Mouse (Mus musculus) spleen, adult 12 weeks (tissue): ENCODE data around the gene Dynlrb2.

Experiments used
- DNase-seq: peaks from one replicate; pipeline ENCODE4 v3.0.0; 2022; ENCODE audit warnings: low spot score

Dynlrb2 gene

DNA sequence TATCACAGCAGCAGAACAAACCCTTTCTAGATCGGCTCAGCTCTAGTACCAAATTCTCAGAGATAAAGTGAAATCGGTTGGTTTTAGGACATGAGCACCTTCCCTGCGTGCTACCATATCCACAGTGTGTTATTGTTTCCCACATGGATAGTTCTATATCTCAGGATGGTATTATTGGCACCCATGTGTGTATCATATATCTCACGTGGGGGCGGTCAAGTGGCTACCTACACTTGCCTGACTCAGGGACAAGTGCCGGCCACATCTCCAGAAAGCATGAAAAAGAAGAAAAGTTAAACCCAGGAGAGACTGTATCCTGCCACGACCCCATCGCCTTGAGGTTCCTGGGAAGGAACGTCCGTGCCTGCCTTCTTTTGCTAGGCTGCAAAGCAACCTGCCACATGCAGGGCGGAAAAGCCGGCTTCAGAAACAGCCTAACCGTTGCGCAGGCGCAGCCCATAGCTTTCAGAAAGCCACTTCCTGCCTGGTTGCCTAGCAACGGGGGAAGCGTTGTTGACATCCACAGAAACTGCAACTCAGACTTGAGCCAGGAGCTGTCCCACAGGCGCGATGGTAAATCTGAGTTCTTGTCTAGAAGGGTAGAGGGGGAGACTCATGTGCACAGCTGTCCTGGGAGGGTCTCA lies at the start of gene Dynlrb2:
Dynlrb2 (plus strand) TSS at position 498 of the 644 bp plus-strand sequence.
- DNase-seq, result peak; percentile 70

DNA sequence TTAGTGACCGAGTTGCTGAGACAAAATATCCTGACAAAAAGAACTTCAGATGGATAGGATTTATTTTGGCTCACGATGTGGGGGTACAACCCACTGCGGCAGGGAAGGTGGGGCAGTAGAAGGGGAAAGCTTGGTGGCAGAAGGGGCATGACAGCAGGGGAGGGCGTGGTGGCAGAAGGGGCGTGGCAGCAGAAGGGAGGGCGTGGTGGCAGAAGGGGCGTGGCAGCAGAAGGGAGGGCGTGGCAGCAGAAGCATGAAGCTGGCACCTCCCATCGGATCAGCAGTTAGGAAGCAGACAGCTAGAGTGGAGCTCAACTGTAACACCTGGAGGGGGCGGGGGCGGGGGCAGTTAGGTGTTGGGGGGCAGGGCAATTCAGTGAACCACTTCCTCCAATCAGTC lies 46.2 kb upstream of the Dynlrb2 start:
- no peak for DNase-seq

DNA sequence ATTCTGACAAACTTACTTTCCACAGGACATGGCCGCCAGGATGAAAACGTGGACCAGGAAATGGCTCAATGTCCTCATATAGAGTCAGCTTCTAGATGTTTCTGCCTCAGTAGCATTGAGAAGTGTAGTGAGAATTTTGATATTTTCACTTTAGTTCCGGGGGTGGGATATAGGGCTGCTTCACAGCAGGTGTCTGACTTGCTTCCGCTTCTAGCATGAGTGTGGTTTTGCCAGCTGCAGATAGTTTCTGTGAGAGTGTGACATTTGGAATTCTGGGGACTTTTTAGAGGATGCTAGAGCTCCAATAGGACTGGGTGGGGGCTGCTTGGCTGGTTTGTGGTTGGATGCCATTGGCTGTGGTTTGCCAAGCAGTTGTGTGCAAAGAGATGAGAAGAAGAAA lies 43.3 kb upstream of the Dynlrb2 start:
- DNase-seq, result no peak

DNA sequence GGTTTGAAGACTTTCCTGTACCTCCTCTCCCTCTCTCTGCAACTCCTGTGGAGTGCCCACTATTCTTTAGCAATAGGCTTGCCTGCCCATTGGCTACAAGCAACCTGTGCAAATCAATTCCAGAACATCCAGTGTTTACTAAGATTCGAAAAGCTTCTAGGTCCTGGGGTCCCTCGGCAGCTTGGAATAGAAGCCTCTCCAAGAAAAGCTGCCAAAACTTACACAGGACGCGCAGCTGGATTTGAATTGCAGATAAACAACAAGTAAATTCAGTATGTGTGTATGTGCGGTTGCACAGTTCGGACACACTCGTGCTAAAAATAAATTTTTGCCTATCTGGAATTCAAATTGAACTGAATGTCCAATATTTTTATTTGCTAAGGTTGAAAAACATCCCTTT lies 38.2 kb upstream of the Dynlrb2 start:
- no peak for DNase-seq

DNA sequence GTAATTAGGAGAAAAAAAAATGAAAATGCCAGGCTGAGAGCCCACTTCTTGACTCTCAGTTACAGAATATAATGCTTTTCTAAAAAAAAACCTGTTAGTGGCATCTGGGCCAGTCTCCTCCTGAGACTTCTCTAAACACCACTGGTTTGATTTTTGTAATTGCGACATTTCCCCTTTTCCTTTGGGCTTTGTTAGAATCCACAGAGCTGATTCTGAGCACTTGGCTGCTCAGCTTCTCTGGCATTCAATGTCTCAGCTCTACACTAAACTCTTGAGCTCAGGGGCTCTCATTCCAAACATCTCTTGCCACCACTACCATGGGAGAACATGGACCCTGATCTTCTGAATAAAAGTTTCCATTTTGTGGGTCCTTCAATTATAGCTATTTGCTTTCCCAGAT lies 37.7 kb upstream of the Dynlrb2 start:
- DNase-seq, result no peak

DNA sequence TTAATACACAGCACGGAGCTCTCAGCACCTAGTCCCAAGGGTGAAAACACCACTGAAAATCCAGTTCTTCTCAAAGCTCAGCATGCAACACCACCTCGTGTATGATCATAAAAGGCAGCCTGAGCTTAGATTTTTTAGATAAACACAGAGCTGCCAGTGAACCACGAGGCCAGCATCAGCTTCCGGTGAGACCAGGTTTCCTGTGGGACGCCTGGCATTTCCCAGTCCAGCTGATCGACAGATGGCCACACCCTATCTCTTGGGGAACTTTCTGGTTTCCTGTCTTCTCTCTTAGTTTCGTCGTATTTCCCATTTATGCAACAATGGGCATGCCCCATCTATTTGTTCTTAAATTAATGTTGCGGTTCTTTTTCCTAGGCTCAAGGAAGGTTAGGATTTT lies 26.8 kb upstream of the Dynlrb2 start:
- DNase-seq, result no peak

DNA sequence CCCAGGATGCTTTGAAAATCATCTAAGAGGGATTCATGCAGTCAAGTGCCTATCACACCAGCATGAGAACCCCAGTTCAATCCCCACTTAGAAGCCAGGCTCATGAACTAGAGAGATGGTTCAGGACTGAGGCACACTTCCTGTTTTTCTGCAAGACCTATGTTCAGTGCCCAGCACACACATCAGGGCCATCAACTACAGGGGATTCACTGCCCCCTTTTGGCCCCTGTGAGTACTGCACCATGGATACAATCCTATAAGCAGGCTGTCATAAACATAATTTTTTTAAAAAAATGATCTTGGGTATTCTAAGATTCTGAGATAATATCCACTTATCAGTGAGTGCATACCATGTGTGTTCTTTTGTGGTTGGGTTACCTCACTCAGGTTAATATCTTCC lies 26.1 kb upstream of the Dynlrb2 start:
- DNase-seq, result no peak

DNA sequence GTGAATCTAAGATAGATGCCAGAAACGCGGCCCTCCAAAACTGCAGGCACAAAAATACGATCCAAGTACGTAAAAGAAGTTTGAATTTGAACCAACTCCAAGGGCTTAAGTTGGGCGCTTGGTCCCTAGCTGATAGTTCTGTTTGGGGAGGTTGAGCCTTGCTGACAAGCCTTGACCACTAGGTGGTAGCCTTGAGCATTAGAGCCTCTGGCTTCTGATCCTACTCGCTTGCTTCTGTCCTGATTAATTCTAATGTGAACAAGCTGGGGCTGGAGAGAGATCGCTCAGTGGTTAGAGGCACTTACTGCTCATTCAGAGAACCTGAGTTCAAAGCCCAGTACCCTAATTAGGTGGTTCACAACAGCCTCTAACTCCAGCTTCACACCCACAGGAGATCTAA lies 23.9 kb upstream of the Dynlrb2 start:
- DNase-seq, result no peak

DNA sequence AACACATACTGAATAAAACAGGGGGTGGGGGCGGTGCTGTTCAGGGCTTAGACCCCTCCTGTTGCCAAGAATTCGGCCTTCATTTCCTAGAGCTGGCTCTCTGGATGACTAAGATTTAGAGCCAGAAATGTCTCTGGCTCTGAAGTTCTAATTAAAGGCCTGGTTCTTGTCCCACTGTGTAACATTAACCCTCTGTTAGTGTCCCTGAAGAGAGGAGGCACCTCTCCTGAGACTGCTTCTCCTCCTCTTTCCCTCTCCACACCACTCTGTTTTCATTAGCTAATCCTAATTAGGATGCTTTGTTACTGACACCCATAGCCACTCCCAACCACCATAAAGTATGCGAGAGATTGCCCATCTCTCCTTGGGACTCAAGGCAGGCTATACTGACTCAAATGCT lies 22.0 kb upstream of the Dynlrb2 start:
- no peak for DNase-seq

DNA sequence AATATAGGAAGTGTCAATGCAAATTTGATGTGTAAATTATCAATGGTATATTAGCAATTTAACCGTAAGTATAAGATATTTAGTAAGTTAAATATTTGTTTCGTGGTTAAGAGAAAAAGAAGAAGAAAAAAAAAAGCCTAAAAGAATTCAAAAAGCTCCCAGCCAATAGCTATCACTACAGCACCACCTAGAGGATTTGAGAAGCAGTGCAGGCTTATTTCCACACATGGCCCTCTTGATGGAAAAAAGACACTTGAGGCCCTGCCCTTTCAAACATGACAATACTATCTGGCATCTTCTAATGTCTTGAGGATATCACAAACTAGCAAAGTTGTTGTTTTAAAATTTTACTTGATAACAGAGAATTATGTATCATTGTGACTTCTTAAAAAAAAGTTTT lies 20.7 kb upstream of the Dynlrb2 start:
- no peak for DNase-seq

DNA sequence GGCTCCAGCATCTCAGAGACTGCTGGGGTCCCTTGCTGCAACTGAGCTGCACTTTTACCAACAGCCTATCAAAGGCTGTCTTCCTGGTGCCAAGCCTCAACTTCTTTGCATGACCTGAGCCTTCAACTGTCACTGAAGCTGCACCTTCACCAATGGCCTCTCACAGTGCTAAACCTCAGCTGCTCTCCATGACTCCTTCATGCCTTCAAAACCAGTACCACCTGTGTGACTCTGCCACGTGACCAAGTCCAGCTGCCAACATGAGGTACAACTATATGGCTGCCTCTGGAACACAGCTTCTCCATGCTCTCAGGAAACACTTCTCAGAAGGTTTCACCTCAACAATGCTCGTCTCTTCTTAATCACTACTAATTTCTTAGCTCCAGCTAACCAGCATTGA lies 16.2 kb upstream of the Dynlrb2 start:
- DNase-seq, result no peak

DNA sequence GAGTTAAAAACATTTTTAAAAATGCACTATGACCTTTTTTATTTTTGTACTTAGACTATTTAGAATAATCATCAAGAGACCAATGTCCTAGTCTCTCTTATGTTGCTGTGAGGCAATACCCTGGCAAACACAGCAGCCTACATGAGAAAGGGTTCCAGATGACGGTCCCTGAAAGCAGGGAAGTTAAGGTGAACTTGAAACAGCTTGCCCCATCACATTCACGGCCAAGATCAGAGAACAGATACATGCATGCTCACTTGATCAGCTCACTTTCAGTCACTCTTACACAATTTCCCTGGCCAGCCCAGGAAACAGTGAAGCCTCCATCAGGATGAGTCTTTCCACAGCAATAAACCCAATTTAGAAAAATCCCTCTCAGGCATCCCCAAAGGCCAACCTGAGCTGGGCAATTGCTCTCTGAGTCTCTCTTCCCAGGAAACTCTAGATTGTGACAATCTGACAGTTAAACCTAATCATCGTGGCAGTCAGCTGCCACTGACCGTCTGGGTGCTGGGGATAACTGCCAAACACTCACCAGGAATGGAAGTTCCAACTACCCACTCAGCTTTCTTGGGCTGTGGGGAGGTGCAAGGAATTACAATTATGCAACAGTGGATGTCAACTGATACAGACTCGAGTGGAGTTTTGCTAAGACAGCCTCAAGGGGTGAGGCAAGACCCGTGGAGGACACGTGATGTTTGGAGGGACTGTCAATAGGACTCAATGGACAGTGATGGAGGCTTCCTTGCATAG lies 4.5 kb upstream of the Dynlrb2 start:
- no peak for DNase-seq

DNA sequence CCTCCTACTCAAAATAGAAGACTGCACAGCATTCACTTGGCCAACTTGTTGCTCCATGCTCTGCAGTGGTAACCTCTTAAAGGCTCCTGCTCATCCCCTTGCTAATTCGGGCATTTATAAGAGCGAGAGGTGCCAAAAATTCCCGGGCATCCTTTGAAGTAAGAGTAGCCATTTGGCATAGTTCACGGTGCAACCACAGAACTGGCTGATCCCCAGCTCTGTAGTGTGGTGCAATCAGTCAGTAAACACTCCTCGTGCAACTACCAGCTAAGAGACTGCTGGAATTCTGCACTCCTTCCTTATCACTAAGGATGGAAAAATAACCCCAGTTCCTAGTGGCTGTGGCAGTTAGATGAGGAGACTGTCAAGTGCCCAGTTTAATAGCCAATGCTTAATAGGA lies 3.9 kb downstream of the Dynlrb2 start:
- DNase-seq, result no peak

DNA sequence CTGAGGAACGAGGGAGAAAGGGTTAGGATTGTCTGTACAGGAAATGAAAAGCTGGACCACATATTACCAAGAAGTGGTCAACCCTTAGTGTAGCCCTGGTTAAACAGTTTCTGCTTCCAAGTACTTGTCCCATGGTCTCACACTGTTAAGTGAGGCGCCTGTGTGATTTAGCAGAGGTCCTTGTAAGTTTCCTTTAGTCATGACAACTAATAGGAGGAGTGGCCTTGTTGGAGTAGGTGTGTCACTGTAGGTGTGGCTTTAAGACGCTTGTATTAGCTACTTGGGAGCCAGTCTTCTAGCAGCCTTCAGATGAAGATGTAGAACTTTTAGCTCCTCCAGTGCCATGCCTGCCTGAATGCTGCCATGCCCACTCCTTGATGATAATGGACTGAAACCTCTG lies 4.5 kb downstream of the Dynlrb2 start:
- DNase-seq, result no peak

DNA sequence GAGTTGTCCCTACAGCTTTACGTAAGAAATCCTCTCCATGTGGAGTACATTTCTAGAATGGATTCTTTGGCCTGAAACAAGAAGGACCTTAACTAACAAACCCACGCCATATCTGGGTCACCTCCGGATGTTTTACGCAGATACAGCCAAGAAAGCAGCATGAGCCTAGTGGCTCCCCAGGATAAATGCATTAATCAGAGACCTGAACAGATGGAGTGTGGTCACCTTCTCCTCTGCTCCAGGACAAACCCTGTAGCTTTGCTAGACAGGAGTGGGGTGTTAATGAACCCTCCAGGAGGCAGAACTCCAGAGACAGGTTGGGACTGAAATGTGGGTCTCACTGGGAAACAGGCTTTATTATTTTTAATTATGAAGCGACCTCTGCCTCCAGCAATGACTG lies 14.9 kb downstream of the Dynlrb2 start:
- no peak for DNase-seq

DNA sequence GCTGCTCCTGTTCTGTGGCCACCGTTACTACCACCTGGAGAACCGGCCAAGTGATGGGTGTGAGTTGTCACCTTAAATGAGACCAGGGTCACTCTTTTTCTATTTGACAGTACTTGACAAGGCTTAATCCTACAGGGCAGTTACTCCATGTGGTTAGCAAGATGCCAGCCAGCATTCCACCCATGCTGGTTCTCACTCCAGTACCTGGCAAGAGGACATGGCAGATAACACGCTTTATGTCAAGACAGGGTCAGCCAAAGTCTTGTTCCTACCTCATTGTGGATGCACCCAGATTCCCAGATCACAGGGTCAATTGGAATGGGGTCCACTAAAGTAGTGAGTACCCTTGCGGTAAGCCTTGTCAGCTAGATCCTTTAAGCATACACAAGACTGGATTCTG lies 16.4 kb downstream of the Dynlrb2 start:
- DNase-seq, result no peak

DNA sequence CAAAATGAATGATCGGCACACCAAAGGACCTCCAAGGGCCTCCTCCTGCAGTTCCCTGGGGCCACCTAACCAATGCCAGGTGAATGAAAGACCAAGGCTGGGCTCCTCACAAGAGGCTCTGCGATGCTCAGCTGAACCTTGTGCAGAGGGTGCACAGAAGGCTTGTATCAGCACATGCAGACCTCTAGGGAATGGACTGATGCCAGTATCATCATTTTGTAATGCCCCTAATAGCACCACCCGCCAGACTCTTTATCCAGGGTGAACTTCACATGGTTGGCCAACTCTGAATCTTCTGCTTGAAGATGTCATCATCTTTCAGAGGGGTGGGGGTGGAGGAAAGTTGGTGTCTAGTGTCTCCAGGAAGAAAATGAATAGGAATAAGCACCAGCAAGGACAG lies 16.9 kb downstream of the Dynlrb2 start:
- DNase-seq, result no peak

DNA sequence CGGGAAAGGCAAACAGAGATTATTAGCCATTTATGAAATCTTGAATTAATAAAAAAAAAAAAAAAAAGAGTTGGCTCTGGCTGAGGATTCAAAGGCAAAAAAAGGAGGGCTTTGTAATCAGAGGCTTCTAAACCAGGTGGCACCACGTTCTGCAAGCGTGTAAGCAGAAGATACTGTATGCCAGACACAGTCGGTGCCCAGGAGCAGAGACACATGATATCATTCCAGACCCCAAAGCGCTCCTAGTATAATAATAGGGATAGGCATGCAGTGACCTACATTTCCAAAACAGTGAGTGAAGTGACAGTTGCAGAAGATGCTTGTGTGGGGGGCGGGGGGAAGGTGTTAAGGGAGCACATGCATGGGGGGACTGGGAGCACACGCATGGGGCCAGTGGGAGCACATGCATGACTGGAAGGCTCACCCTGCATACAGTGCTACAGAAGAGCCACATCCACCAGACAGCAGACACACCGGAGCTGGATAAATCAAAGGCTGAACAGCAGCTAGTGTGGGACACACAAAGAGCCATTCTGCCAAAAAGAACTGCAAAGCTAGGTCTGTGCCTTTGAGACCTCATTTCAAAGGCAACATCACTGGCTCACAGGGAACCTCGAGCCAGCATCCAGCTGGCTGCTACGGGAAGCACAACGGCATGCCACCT lies 17.5 kb downstream of the Dynlrb2 start:
- DNase-seq, result no peak

DNA sequence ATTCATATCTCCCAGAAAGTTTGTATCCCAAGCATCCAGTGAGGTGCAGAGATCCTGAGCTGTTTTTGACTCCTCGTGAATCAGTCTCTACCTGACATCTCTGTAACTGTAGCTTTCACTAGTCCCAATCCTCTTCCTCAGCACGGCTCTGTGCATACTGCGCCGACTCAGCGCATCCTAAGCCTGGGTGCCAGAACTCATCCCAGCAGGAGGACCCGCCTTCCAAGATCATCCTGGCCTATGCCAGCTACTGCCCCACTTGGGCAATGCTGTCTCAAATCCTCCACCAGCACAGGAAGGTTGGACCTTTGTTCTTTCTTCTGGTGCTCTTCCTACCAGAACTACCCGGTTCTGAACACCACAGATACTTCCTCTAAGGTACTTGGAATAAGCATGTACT lies 20.1 kb downstream of the Dynlrb2 start:
- no peak for DNase-seq

DNA sequence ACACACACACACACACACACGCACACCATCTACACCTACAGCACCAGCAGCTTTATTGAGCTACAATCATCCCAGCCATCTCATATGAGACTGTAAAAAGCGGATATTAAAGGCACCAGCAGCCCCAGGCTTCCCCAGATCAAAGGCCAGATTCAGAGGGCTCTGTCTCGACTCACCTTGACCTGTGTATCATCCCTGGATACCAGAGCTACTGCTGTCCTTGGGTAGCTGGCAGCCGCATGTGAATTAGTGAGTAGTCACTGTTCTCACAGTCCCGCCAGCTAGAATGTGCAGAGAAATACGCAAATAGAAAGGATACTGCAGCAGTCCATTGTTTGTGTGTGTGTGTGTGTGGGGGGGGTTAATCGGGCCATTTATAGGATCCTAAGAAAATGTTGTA lies 24.0 kb downstream of the Dynlrb2 start:
- DNase-seq, result no peak

DNA sequence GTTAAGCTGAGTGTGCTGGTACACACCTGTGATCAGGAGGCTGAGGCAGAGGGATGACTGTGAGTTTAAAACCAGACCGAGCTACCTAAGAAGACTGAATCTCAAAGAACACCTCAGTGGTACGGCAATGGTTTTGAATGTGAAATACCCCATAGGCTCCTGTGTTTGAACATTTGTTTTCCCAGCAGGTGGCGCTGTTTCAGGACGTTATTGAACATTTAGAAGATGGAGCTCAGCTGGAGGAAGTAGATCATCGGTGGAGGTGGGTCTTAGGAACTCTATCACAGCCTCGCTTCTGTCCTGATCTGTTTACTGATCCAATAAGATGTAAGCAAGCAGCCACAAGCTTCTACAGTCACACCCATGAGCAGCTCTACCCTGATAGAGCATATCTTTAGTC lies 28.3 kb downstream of the Dynlrb2 start:
- no peak for DNase-seq

DNA sequence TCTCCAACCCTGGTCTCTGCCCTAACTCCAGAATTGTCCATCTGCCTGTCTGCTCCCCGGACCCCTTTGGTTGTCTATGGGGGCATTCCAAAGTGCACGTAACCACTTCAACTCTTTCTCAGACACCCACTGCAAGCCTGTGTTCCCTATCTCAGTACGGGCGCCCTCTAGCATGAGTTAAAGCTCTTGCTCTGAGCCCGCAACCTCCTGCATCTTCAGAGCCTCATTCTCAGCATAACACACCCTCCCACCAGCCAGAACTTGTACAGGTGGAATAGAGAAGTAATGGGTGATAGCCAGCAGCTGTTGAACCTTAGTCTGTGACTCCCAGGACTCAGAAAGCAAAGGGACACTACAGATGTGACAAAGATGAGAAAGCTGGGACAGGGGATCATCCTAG lies 32.0 kb downstream of the Dynlrb2 start:
- DNase-seq, result no peak

DNA sequence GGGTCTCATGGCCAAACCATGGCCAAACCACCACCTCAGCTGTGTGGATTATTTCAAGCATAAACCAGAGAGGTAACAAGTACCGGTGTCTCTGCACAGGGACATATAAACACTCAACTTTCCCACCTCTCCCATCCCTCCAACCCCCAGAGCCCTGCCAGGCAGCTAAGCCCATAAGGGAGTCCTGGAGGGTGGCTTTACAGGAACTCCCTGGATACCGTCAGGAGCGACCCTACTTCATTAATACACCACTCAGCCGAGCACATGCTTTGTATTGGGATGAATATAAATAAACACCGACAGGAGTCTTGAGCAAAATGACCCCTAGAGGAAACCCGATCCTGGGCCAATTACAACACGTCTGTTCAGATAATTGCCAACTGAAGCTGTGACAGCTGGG lies 34.0 kb downstream of the Dynlrb2 start:
- DNase-seq, result no peak

DNA sequence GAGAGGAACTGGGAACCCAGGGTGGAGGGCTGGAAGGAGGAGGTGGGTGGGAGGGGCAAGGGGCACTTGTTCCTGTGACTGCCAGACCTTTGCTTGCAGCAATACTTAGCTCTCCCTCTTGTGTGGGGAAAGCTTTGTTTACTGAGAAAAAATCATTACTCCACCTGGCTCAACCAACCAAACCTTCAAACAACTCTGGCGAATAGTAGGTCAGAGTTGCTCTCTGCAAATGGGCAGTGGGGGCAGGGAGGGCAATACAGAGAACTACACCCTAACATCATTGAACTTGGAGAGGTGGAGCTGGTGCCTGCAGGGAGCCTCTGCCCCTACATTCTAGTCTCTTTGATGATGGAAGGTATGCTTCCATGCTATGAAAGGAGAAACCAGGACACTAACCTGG lies 35.4 kb downstream of the Dynlrb2 start:
- no peak for DNase-seq
